Mouse (Mus musculus) lung, postnatal 0 days (tissue): ENCODE measurements around the gene AL607142.1.

Experiments used
- CTCF ChIP-seq: IDR thresholded peaks from 2 replicates; pipeline ENCODE4 v1.5.1; 2016; ENCODE audit warnings: antibody characterized with exemption, mild to moderate bottlenecking
- EP300 ChIP-seq: IDR thresholded peaks from 2 replicates; pipeline ENCODE4 v1.6.1; 2016; ENCODE audit warnings: antibody characterized with exemption, mild to moderate bottlenecking, control low read depth

GRCm38 (mm10) chr4:120037007-120037406 lies 27.8 kb upstream of the AL607142.1 start:
- TF ChIP-seq CTCF, result no peak
- no peak for TF ChIP-seq EP300
